Mouse (Mus musculus) embryonic facial prominence, embryonic 10.5 days (tissue): ENCODE measurements around the gene Col4a2. TPM values are rescaled to one million over a fixed set of nuclear protein-coding genes. Genes with fewer than 3 reads are reported as not detected.

Source experiments
- DNase-seq: peaks from one replicate; pipeline ENCODE4 v3.0.0-alpha.2; 2017; ENCODE audit warnings: low spot score
- H3K27ac ChIP-seq: fragments of 300-500 bp; sonication (generic); replicated peaks from 2 replicates; pipeline ENCODE4 v1.5.1; 2016; ENCODE audit warnings: mild to moderate bottlenecking
- H3K27me3 ChIP-seq: fragments of 300-500 bp; sonication (generic); replicated peaks from 2 replicates; pipeline ENCODE4 v1.6.1; 2016; ENCODE audit warnings: low read depth, mild to moderate bottlenecking; ENCODE audit not compliant: poor library complexity, severe bottlenecking
- H3K36me3 ChIP-seq: fragments of 300-500 bp; sonication (generic); replicated peaks from 2 replicates; pipeline ENCODE4 v1.6.1; 2016; ENCODE audit warnings: mild to moderate bottlenecking, moderate library complexity
- H3K4me1 ChIP-seq: fragments of 300-500 bp; sonication (generic); 2 replicates; pipeline ENCODE4 v1.6.1; 2016
- H3K4me3 ChIP-seq: fragments of 300-500 bp; sonication (generic); 2 replicates; pipeline ENCODE4 v1.5.1; 2016; ENCODE audit warnings: mild to moderate bottlenecking, moderate library complexity
- H3K9me3 ChIP-seq: fragments of 300-500 bp; sonication (generic); 2 replicates; pipeline ENCODE4 v1.6.1; 2016; ENCODE audit warnings: mild to moderate bottlenecking
- WGBS: fragments of 180-500 bp; shearing (Covaris S2); methylation state at CpG from one replicate; pipeline ENCODE4 v1.1.7; 2016; 5-methylcytosine and 5-hydroxymethylcytosine counted together
- polyA plus RNA-seq: library from polyadenylated mRNA; unstranded; fragments of >200 nt; fragmentation: Nextera tagmentation; extraction: Ambion mirVana; gene quantifications from 2 replicates; pipeline ENCODE4 v1.2.1, GENCODE M21; 2016

Col4a2 gene
- polyA plus RNA-seq, 1 experiment from 2014 or later = 54.7 TPM

DNA sequence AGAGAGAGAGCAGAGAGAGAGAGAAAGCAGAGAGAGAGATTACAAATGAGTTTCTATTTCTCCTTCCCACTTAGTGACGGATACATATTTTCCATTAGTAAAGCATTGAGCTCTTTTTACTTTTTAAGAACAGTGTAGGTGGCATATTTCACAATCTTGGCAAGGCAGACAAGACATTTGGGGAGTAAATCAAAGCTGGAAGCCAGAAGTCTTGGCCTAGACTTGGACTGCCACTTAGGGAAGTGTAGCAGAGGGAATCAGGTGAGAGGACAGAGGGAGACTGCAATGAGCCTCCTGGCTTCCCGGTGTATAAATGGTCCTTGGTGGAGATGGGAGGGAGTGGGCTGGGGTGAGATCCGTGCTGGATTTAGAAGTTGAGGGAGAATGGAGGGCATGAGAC, 70.3 kb downstream of the Col4a2 start:
- Histone ChIP-seq H3K27me3 (no peaks in the 10 kb centered on the region), H3K27ac (no peak overlapping the region), H3K36me3 (no peaks in the 10 kb centered on the region; the same call in 1 of the 2 replicates), H3K4me3 (no peak overlapping the region), H3K4me1 (peaks cover 47% of the 10 kb centered on the region), H3K9me3 (no peaks in the 10 kb centered on the region)
- WGBS = 64% methylated on average over 3 of the region's 3 CpGs
- no peak for DNase-seq

DNA sequence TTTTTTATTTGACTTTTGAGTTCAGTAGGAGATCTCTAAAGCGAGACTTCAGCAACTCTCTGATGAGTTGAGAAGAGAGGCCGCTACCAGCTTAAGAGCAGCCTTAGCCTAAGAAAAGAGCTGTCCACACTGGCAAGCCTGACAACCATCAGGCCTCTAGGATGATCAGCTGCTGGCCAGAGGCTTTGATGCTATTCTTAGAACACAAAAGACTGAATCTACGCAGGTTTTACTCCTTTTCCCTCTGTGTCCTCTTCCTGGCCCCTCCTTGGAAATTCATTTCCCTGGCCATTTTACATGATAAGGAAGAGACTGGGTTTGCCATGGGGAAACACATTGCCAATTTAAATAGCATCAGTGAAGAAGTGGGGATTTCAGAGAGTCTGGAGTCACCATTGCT, 70.8 kb downstream of the Col4a2 start:
- Histone ChIP-seq H3K27me3 (no peaks in the 10 kb centered on the region), H3K36me3 (no peaks in the 10 kb centered on the region; the same call in 1 of the 2 replicates), H3K9me3 (no peaks in the 10 kb centered on the region), H3K4me1 (peaks cover 46% of the 10 kb centered on the region), H3K27ac (no peak overlapping the region), H3K4me3 (no peak overlapping the region)
- no peak for DNase-seq
- WGBS = 63% methylated on average over 3 of the region's 3 CpGs

DNA sequence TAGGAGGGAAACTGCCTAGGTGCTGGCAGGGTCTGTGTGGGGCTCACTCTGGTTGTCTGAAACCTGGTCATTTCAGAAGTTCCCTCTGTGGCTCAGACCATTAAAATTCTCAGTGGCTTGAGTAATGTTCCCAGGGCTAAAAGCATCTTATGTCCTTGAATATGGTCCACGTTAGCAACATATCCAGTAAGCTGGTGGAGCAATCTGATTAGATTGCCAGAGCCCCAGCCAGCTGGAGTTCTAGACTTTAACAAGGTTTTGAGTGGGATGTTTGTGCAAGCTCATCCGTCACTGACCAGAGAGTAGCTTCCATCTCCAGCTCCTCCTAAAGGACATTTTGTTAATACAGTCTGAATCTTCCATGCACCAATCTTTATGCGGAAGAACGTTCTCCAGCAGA, 72.2 kb downstream of the Col4a2 start:
- H3K36me3 ChIP-seq = peaks cover 1% of the 10 kb centered on the region
- H3K27ac ChIP-seq = no peak overlapping the region
- no peak for DNase-seq
- H3K4me1 ChIP-seq = peaks cover 37% of the 10 kb centered on the region
- H3K4me3 ChIP-seq = no peak overlapping the region
- WGBS = 87% methylated on average over 4 of the region's 4 CpGs
- no peaks in the 10 kb centered on the region for H3K27me3 ChIP-seq
- H3K9me3 ChIP-seq = no peaks in the 10 kb centered on the region

DNA sequence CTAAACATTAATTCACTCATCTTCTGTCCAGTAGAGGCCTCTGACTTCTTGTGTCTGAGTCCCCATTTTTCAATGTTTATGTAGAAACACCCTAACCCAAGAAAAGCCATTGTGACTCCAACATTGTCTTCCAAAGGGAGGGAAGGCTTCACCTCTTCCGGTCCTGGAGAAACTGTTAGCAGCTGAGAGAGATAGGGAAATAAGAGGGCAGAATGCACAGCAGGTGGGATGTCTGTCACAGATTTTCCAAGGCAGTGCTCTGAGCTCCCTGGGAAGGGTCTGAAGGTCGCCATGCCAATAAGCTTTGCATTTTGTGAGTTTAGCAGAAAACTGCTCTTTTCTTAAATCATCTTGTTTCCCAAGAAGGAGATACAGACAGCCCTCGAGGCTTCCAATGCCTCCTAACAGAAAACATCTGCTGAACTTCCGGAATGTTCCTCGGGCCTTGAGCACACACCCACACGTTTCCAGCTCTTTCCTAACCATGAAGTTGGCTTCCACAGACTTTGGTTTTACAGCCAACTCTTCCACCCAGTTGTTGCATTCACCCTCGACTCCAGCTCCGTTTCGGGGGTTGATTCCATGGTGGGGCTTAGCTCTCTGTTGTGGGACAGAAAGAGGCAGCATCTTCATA, 72.8 kb downstream of the Col4a2 start:
- 66% methylated on average over 9 of the region's 9 CpGs for WGBS
- no peak overlapping the region for H3K27ac ChIP-seq

DNA sequence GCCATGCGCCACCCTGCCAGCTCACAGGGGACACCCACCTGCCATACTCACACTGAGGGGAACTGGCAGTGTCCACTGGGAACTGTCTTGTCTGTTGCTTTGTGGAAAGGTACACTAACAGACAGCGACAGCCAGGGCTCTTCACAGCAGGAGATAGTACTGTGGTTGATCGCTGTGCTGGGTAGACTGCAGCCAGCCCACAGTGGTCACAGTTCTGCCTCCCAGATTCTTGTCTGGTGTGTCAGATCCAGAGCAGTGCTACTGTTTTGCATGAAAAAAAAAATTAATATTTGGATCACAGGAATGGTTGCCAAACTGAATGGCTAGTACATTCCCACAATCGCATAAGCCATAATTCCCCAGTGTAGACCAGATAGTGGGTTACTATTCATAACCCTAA, 74.7 kb downstream of the Col4a2 start:
- 86% methylated on average over 4 of the region's 4 CpGs for WGBS
- no peak for DNase-seq
- Histone ChIP-seq H3K9me3 (0 out of 2 replicates have a peak, but pooled peaks cover 6% of the 10 kb centered on the region), H3K36me3 (peaks cover 14% of the 10 kb centered on the region; the same call in 1 of the 2 replicates), H3K27me3 (no peaks in the 10 kb centered on the region), H3K4me1 (peaks cover 19% of the 10 kb centered on the region), H3K27ac (no peak overlapping the region), H3K4me3 (no peak overlapping the region)

More for the DNA sequence above, 72.8 kb downstream of the Col4a2 start:
- no peak for DNase-seq
- Histone ChIP-seq H3K9me3 (no peaks in the 10 kb centered on the region), H3K4me3 (no peak overlapping the region), H3K36me3 (peaks cover 4% of the 10 kb centered on the region), H3K27me3 (no peaks in the 10 kb centered on the region), H3K4me1 (peaks cover 34% of the 10 kb centered on the region)

DNA sequence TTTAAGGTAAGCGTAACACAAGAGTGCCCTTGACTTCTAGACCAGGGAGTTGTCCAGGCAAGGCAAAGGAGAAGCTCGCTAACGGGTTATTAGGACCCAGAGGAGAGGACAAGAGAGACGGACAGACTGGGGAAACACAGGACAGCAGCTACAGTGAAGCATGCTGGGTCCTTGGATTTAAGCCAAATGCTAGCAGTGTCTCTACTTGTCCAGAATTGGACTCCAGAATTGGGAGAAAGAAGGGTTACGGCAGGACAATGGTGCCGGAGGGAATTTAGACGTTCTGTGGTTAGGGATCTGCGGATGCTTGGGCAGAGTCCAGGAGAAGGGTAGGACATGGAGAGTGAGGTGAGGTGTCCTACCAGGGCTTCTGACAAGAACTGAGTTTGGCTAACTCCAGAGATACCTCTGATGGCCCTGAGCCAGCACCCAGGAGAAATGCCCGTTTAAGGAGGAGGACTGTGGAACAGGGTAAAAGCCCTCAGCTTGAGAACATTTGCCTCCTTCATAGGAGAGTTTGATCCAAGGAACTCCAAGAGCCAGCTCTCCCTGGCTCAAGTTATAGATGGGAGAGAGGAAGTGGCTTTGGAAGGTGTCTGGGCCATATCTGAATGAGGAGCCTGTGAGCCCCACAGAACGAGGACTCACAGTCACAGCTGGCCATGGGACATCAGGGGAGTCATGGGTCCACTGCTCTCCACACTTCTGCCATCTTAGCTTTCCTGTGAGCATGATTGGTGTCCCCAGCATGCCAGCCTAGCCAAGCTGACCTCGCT, 76.9 kb downstream of the Col4a2 start:
- 91% methylated on average over 11 of the region's 11 CpGs for WGBS

DNA sequence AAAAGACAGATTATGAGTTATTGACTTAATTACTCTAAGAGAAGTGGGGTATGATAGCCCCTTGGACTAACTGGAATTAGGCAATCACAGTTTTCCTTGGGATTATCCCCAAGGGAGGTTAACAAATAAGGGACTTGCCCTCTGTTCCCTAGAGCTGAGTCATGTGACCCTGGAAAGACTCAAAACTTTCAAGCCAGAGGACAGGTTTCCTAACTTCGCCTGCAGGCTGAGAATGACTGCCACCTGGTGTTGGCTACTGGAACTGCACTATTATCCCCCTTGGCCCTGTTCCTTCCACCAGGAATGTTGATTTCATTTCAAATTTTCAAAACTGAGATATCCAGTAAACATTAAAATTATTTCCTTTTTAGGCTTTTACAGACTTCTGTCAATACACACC, 80.1 kb downstream of the Col4a2 start:
- Histone ChIP-seq H3K9me3 (0 out of 2 replicates have a peak, but pooled peaks cover 6% of the 10 kb centered on the region), H3K27ac (peak overlapping the region; percentile 44; the same call in 1 of the 2 replicates), H3K27me3 (no peaks in the 10 kb centered on the region), H3K4me3 (no peak overlapping the region), H3K36me3 (peaks cover 22% of the 10 kb centered on the region; the same call in 1 of the 2 replicates), H3K4me1 (peaks cover 18% of the 10 kb centered on the region)
- peak; percentile 78 for DNase-seq
- WGBS = 7% methylated on average over 1 of the region's 1 CpGs

More for the DNA sequence above, 76.9 kb downstream of the Col4a2 start:
- no peak for DNase-seq
- Histone ChIP-seq H3K9me3 (0 out of 2 replicates have a peak, but pooled peaks cover 6% of the 10 kb centered on the region), H3K27ac (no peak overlapping the region), H3K27me3 (no peaks in the 10 kb centered on the region), H3K36me3 (peaks cover 14% of the 10 kb centered on the region; the same call in 1 of the 2 replicates), H3K4me3 (no peak overlapping the region), H3K4me1 (peaks cover 17% of the 10 kb centered on the region)

DNA sequence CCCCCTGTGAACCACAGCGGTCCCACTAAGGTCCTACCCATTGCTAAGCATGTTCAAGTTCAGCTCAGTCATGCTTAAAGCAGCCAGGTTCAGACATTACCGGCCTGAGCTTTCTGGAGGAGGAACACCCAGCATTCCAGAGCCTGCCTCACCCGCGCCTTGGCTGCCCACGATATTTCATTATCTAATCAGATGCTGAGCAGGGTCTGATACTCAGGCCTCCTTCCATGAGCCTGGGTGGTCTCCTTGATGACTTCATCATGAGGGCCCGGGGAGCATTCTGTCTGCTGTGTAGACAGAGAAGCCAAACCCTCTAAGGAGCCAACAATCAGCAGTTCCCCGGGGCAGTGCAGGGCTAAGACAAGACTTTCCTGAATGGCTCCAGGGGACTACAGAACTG, 80.6 kb downstream of the Col4a2 start:
- H3K27ac ChIP-seq = peak overlapping the region; percentile 44
- peaks cover 18% of the 10 kb centered on the region for H3K4me1 ChIP-seq
- no peak for DNase-seq
- H3K36me3 ChIP-seq = peaks cover 22% of the 10 kb centered on the region; the same call in 1 of the 2 replicates
- no peaks in the 10 kb centered on the region for H3K27me3 ChIP-seq
- H3K9me3 ChIP-seq = 0 out of 2 replicates have a peak, but pooled peaks cover 6% of the 10 kb centered on the region
- 56% methylated on average over 7 of the region's 7 CpGs for WGBS
- H3K4me3 ChIP-seq = no peak overlapping the region

DNA sequence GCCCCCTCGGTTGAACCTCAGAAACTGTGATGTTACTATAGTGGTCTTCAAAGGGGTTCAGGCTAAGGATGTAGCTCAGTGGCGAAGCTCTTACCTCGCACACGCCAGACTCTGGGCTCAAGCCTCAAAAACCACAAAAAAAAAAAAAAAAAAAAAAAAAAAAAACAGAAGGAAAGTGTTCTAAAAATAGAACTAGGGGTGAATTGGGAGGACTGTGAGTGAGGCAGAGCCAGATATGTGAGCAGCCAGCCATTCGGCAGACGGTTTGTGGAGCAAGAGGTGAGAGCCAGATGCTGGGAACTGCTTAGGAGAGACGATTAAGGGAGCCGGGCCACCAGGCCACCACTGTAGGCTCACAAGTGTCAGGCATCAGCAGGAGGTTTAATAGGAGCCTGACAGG, 81.0 kb downstream of the Col4a2 start:
- H3K4me3 ChIP-seq = no peak overlapping the region
- no peaks in the 10 kb centered on the region for H3K27me3 ChIP-seq
- H3K36me3 ChIP-seq = peaks cover 25% of the 10 kb centered on the region; the same call in 1 of the 2 replicates
- peaks cover 20% of the 10 kb centered on the region for H3K4me1 ChIP-seq
- no peak for DNase-seq
- H3K9me3 ChIP-seq = 0 out of 2 replicates have a peak, but pooled peaks cover 6% of the 10 kb centered on the region
- H3K27ac ChIP-seq = peak overlapping the region; percentile 51
- WGBS = 52% methylated on average over 8 of the region's 8 CpGs

DNA sequence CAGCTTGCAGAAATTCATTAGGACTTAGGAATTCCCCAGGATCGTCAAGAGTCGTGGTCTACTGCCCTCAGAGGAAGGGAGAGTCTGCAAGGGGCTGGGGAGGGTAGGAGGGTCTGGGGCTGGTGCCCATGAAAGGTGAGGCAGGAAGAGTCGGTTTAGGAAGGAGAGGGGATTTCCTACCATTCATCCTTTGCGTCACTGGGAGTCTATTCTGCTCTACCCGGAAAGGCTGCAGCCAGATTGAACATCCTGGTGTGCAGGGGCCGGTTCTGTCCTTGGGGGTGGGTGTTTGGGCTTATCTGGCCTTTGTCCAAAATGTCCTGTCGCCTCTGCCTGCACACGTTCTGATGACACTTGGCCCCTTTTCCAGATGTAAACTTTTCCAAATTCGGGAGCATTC, 82.2 kb downstream of the Col4a2 start:
- Histone ChIP-seq H3K4me1 (peaks cover 32% of the 10 kb centered on the region), H3K4me3 (no peak overlapping the region), H3K9me3 (0 out of 2 replicates have a peak, but pooled peaks cover 6% of the 10 kb centered on the region), H3K36me3 (peaks cover 33% of the 10 kb centered on the region; the same call in 1 of the 2 replicates), H3K27me3 (no peaks in the 10 kb centered on the region), H3K27ac (0 out of 2 replicates have a peak overlapping the region, but pooled peaks have one; percentile 19)
- WGBS = 77% methylated on average over 9 of the region's 9 CpGs
- no peak for DNase-seq

DNA sequence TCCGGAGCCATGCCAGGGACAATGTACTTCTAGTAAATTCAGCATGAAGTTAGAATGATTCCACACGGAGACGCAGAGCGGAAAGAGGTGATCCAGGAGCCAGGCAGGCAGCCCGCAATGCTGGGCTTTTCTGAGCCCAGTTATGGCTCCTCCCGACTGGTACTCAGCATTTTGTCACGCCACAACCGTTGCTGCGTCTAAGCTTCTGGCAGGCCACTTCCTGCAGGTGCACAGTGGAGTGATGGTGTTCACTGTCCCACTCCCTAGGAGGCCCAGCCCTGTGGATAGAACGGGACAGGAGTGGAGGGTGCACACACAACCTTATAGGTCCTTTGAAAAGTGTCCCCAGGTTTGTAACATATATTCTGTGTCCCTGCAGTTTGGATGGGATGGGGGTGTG, 83.0 kb downstream of the Col4a2 start:
- Histone ChIP-seq H3K27me3 (no peaks in the 10 kb centered on the region), H3K27ac (no peak overlapping the region), H3K36me3 (peaks cover 34% of the 10 kb centered on the region; the same call in 1 of the 2 replicates), H3K4me1 (peaks cover 37% of the 10 kb centered on the region), H3K9me3 (0 out of 2 replicates have a peak, but pooled peaks cover 6% of the 10 kb centered on the region), H3K4me3 (no peak overlapping the region)
- DNase-seq = no peak
- 82% methylated on average over 10 of the region's 10 CpGs for WGBS

DNA sequence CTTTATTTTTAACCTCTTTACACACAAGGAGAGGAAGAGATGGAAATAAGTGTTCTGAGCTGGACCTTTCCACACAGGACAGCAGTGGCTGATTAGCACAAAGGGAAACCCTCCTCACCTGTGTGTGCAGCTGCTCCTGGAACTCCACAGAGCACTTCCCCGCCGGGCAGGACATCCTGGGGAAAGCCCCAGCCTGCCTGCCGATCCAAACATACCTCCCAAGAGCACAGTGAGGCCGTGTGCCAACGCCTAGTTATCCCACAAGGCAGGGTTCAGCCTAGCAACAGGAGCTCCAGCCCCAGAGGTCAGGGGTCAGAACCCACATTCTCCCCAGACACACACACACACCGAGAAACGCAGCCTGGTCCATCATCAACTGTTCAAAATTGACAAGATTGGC, 83.5 kb downstream of the Col4a2 start:
- Histone ChIP-seq H3K4me1 (peaks cover 37% of the 10 kb centered on the region), H3K27me3 (no peaks in the 10 kb centered on the region), H3K27ac (0 out of 2 replicates have a peak overlapping the region, but pooled peaks have one; percentile 48), H3K36me3 (peaks cover 36% of the 10 kb centered on the region), H3K4me3 (no peak overlapping the region), H3K9me3 (0 out of 2 replicates have a peak, but pooled peaks cover 6% of the 10 kb centered on the region)
- WGBS = 63% methylated on average over 7 of the region's 7 CpGs
- no peak for DNase-seq
